Mouse (Mus musculus): ENCODE measurements around the gene Olfr1143.

GRCm38 (mm10) chr2:87830233-87830632 lies 29.8 kb downstream of the Olfr1143 start, which contains the start of gene Olfr1148:
- TF ChIP-seq EP300 (IDR thresholded peaks at IDR 0.05), result no peak
- no peak for TF ChIP-seq CTCF (IDR thresholded peaks at IDR 0.05)

Measured in lung, postnatal 0 days (tissue).